Mouse (Mus musculus) brown adipose tissue, adult 24 weeks (tissue): ENCODE results near the gene Olfr694. TPM values are rescaled to one million over a fixed set of nuclear protein-coding genes. Genes with fewer than 3 reads are reported as not detected.
"Not testable (repeated sequence)": the region's sequence is repeated elsewhere in the genome, so short reads cannot be mapped to it uniquely, and the experiment has no call there.

Experiments
- H3K27ac ChIP-seq: fragments of 200-500 bp; replicated peaks from 2 replicates; pipeline ENCODE4 v1.5.1; 2012; ENCODE audit warnings: low read depth, mild to moderate bottlenecking, low read length
- H3K4me1 ChIP-seq: fragments of 200-500 bp; 2 replicates; pipeline ENCODE4 v1.6.1; 2012; ENCODE audit warnings: low read length, mixed read lengths; ENCODE audit not compliant: control insufficient read depth, insufficient read depth, insufficient read length
- H3K4me3 ChIP-seq: fragments of 200-500 bp; 2 replicates; pipeline ENCODE4 v1.5.1; 2012; ENCODE audit warnings: low read depth, mild to moderate bottlenecking, low read length, moderate library complexity; ENCODE audit not compliant: insufficient read depth
- polyA plus RNA-seq: library from polyadenylated mRNA; stranded (reverse); fragments of >200 nt; gene quantifications from 2 replicates; pipeline ENCODE4 v1.2.4, GENCODE M21; 2012; ENCODE audit not compliant: missing spikeins, insufficient read depth, insufficient read length

Olfr694 gene
- polyA plus RNA-seq = not detected in 2 replicates

DNA sequence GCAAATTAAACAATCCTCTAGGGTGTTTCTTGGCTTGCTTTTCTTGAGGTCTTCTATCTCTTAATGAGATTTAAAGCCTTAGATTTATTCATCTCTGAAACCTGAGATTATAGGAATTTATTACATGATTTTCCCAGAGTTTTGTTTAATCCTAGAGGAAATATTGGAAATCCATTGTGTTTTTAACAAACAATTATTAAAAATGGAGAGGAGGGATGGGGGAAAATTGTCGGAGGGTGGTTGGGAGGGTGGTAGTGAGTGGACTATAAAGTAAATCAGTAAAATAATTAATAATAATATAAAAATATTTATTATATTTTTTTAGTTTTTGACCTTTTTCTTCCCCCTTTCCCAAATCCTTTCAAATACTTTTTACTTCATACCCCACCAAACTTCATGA is at the start of gene Olfr694:
Gene Olfr694 (minus strand): TSS at position 101 of the 400 bp plus-strand sequence.
- Histone ChIP-seq H3K27ac (no peak within 1 kb of the TSS), H3K4me3 (no peak within 1 kb of the TSS), H3K4me1 (no peaks in the 10 kb centered on the region)

DNA sequence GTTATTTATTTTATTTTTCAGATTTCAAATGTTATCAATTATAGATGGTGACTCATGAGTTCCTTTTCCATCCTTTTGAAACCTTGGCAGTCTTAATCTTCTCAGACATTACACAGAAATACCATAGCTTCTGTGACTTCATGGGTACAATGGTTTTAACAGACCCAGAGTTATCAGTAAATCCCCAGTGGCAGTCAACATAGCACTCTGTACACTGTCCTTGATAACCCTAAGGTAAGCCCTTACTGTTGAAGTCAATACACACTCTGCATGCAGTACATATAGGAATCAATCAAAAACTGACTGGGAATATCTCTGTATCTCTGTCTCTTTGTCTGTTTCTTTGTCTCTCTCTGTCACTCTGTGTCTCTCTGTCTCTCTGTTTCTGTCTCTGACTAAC is 45.4 kb upstream of the Olfr694 start:
- no peaks in the 10 kb centered on the region for H3K4me1 ChIP-seq

DNA sequence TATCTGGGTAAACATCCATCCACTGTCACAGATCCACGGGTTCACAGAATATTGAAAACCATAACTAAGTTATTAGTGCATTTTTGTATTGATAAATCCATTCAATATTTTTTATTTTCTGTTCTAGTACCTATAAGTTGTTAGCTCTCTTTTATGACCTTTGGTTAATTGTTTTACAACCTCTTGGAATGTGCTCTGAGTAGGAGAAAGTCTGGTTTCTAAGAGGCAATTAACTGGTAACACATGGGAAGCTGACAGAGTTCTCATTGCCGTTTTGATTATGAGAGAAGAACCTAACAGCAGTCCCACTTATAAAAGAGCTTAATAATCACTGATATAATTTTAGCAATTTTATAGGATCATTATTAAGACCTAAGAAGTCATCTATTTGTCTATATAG is 42.1 kb upstream of the Olfr694 start:
- Histone ChIP-seq H3K4me3 (no peak overlapping the region), H3K27ac (no peak overlapping the region), H3K4me1 (no peaks in the 10 kb centered on the region)

More for the DNA sequence above, 45.4 kb upstream of the Olfr694 start:
- Histone ChIP-seq H3K27ac (no peak overlapping the region), H3K4me3 (no peak overlapping the region)

DNA sequence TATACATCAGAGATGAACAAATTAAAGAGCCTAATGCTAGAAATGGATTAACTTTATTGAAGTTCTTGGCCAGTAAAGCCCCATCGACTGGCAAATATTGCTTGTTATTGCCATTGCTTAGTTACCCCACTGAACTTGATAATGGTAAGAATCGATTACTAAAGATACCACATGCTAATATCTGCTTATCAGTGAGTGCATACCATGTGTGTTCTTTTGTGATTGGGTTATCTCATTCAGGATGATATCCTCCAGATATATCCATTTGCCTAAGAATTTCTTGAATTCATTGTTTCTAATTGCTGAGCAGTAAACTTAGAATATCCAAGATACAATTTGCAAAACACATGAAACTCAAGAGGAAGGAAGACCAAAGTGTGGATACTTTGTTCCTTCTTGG is 34.0 kb upstream of the Olfr694 start:
- H3K27ac ChIP-seq, H3K4me1 ChIP-seq, H3K4me3 ChIP-seq: not testable (repeated sequence)

DNA sequence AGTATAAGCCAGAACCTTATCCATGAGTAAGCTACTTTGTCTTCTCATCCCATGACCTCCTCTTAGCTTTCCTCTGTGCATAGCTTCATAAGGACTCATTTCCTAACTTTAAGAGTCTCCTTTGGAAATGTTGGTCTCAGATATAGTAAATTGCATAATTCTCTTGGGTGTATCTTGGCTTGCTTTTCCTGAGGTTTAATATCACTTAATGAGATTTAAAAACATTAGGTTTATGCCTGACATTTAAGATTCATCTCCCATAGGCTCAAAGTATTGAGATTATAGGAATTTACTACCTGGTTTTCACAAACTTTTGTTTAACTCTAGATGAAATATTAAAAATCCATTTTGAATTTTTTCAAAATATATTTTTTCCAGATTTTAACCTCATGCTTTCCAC is 24.7 kb upstream of the Olfr694 start, which contains the start of gene Olfr695:
Gene Olfr695 (minus strand): TSS at position 101 of the 400 bp plus-strand sequence.
- H3K4me3 ChIP-seq = no peak within 1 kb of the TSS
- H3K27ac ChIP-seq = no peak within 1 kb of the TSS
- no peaks in the 10 kb centered on the region for H3K4me1 ChIP-seq

DNA sequence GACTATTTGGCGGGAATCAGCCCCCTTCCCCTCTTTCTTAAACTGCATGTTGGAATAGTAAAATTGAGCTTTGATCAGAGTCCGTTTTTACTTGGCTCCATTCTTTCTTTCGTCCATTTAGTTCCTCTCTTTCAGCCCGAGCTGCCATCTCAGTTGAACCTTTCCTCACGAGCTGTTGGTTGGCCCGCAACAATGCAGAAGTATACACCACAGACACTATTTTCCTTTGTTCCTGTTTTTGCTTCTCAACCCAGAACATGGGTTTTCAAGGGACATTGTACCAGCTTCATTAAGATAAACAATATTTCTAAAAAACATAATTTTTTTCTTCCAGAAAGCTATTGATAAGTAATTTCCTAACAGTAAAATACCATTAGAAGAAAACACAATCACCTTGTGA is 19.8 kb upstream of the Olfr694 start:
- H3K27ac ChIP-seq = no peak overlapping the region
- no peak overlapping the region for H3K4me3 ChIP-seq
- no peaks in the 10 kb centered on the region for H3K4me1 ChIP-seq

DNA sequence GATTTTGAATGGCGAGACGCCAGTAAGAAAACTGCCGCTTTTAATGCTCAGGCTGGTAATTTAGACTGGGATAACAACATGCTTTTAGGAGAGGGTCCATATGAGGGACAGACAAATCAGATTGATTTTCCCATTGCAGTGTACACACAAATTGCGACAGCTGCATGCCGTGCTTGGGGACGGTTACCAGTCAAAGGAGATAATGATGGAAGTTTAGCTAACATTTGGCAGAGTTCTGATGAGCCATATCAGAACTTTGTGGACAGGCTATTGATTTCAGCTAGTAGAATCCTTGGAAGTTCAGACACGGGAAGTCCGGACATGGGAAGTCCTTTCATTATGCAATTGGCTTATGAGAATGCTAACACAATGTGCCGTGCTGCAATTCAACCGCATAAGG is 16.1 kb upstream of the Olfr694 start:
- H3K4me1 ChIP-seq, H3K27ac ChIP-seq, H3K4me3 ChIP-seq: not testable (repeated sequence)

DNA sequence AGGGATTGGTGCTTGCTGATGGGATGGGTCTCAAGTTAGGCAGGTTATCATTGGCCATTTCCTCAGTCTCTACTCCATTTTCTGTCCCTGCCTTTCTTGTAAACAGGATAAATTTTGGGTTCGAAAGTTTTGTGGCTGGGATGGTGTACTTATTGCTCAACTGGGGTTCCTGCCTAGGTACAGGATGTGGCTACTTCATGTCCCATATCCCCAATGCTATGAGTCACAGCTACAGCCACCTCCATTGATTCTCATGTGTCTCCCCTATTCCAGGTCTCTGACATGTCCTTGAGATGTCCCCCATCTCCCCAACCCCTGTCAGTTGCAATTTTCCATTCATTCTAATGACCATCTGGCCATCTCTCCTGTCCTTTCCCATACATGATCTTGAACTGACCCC is 5.3 kb upstream of the Olfr694 start:
- no peak overlapping the region for H3K4me3 ChIP-seq
- no peak overlapping the region for H3K27ac ChIP-seq
- H3K4me1 ChIP-seq = no peaks in the 10 kb centered on the region

DNA sequence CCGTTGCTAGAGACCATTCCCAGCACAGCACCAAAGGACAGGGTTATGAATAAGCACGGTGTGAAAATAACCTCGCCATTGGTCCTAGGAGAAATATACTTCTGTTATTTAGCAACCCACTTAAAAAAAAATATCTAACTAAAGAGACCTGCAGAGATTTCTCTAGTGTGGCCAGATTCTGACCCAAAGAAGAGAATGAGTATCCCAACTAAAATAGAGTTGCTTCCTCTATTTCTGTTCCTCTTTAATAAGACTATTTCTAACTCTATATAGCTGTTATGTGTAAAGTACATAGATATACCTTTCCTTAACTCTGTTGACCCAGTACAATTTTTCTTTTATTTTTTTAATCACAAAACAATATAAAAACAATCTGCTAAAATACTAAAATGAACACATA is 1.4 kb upstream of the Olfr694 start:
- no peaks in the 10 kb centered on the region for H3K4me1 ChIP-seq
- no peak overlapping the region for H3K27ac ChIP-seq
- no peak overlapping the region for H3K4me3 ChIP-seq

DNA sequence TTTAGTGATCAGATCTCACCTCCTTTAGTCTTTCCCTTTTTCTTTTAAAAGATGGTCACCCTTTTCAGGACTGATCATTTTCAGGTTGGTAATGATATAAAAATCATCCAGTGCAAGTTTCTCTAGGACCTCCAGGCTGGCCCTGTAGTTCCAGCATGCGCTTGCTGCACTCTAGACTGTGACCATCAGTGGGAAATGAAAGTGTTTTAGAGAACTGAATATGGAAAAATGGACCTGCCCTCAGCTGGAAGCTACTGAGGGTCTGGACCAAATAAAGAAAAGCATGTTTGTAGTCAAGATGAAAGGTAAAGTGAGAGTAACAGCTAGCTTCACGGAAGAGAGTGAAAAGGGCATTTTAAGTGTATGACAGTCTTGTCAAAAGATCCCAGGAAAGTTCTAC is 6.2 kb downstream of the Olfr694 start:
- no peaks in the 10 kb centered on the region for H3K4me1 ChIP-seq
- no peak overlapping the region for H3K4me3 ChIP-seq
- H3K27ac ChIP-seq = no peak overlapping the region

DNA sequence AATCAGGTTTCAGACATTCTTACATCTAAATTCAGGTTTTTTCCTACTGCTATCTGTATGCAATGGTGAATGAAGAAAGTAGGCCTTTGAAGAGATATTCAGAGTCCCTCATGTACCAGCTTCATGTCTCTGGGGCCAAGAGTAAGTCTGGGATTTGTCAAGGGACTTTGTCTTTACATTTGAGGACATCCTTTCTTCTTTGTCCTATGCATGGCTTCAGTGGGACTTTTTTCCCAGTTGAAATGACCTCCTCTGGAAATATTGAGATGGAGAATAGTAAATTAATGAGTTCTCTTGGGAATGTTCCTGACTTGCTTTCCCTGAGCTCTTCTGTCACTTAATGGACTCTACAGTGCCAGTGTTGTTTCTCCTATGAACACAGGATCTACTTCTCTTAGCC is 11.1 kb downstream of the Olfr694 start, which contains the start of gene Olfr693:
Gene Olfr693 (minus strand): TSS at position 101 of the 400 bp plus-strand sequence.
- Histone ChIP-seq H3K4me1 (no peaks in the 10 kb centered on the region), H3K4me3 (no peak within 1 kb of the TSS), H3K27ac (no peak within 1 kb of the TSS)

DNA sequence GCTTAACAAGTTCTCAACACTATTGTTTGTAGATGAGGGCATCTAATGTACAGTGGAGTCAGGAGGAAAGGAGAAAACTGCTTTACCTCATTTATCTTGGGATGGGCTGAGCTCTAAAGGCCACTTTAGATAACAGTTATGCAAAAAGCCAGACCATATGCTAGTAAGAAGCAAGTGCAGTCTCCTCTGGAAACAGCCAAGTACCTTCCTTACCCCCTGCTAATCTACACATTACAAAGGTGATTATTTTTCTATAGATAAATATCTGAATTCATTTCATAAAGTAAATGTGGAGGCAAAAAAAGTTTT is 39.3 kb downstream of the Olfr694 start:
- H3K4me3 ChIP-seq = no peak overlapping the region
- H3K27ac ChIP-seq = peak overlapping the region; percentile 8; the same call in 1 of the 2 replicates
- H3K4me1 ChIP-seq = no peaks in the 10 kb centered on the region

DNA sequence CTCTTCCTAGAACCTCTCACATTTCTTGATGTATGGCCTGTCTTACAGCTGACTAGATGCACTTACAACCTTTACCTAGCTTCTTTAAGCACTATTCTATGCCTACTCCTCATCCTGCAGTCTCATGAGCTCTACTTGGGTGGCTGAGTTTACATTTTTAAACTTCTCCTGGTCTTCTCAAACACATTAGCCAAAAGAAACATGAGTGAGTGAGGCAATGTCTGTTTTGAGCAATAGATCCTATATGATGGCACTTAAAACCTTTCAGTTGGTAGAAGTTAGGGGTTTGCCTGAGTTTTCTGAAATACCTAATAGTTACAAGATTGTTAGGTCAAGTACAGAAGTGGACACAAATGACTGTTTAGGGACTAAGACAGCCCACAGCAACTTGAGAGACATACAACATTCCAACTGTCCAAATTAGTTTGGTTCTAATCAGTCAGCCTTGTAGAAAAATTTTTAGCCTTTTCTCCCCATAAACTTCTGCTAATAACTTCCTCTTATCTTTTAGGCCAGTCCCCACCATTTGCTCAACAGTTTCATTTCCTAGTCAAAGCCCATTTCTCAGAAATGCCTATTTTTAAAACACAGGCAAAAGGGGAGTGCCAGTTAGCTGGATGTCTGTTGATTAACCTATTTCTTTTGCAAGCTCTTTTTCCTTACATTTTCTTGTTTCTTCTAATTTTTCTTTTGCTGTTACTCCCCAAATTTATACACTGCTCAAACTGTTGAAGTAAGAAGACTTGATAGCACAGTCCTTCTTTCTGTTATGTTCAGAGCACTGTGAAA is 39.9 kb downstream of the Olfr694 start:
- peak overlapping the region; percentile 63 for H3K27ac ChIP-seq
- H3K4me1 ChIP-seq = no peaks in the 10 kb centered on the region
- H3K4me3 ChIP-seq = no peak overlapping the region

DNA sequence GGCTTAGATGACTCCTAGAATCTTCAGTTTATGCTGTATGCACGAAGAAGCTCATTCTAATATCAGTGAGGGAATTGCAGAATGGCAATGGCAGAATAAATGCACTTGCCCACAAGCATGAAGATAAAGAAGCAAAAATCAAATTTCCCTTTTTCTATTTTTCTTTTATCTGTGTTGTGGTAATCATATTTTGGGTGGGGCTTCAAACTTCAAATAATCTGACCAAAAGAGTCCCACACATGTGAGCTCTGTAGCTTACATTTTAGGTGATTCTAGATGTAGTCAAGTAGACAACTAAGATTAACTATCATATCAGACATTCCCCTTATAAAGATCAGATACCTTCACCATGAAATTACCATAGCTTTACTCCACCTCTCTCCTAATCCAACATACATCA is 41.8 kb downstream of the Olfr694 start:
- H3K4me3 ChIP-seq = no peak overlapping the region
- no peak overlapping the region for H3K27ac ChIP-seq
- H3K4me1 ChIP-seq = no peaks in the 10 kb centered on the region

DNA sequence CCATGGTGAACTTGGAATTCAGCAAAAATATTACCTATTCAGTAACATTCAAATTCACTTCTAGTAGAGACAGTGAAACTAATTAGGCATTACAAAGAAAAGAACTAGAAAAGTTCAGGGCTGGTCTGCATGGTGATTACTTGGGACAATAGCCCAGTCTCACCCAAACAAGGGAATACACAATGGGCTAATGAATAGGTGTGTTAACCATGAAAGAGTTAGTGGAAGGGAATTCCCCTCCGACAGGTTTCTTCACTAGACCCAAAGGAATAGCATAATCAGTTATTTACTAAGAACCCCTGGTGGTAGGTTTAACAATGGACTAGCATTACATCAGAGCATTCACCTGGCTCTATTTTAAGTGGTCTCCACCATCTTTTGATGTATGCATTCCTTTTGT is 46.4 kb downstream of the Olfr694 start:
- Histone ChIP-seq H3K4me1 (no peaks in the 10 kb centered on the region), H3K27ac (no peak overlapping the region), H3K4me3 (no peak overlapping the region)

DNA sequence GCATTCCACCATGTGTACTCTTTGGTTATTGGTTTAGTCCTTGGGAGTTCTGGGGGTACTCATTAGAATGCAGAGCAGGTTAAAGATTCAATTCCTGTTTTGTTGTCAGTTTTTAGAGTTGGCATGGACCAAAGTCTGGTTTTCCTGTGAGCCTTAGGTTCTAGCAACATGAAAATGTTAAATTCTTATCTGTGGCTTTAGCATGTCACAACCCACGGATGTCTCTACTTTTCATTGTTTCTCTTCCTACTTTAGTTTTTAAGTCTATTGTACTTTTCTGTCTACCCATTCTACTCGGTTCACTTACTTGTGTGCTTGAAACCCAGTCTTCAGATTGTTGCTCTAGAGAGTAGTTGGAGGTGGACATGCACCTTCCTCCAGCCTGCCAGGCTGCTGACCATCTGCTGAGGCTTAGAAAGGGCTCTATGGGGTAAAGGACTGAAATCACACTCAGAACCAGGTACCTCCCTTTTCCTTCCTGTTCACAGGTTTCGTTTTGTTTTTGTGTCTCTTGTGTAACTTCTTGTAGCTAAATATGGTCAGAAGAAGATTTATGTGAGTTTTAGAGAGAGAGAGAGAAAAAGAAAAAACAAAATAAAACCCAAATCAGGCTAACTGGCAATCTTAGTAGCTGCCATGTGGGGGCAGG is 47.3 kb downstream of the Olfr694 start:
- Histone ChIP-seq H3K4me3 (no peak overlapping the region), H3K4me1 (no peaks in the 10 kb centered on the region), H3K27ac (no peak overlapping the region)
